Mouse (Mus musculus) ES-E14 (cell line): ENCODE measurements at regions not wholly inside any gene's neighbourhood (a gene's known extent, or its start where the extent isn't known, plus 50 kb on each side); places are given as distances from the start of the nearest gene placed in this dataset.

ENCODE experiments used
- DNase-seq: peaks from one replicate; pipeline ENCODE4 v3.0.0-alpha.2; 2013; ENCODE audit warnings: low read depth, low spot score
- H3K27ac ChIP-seq: 2 replicates; pipeline ENCODE4 v1.5.1; 2012; ENCODE audit warnings: low read depth, mild to moderate bottlenecking, low read length, moderate library complexity, mixed read lengths; ENCODE audit not compliant: poor library complexity, insufficient read depth, severe bottlenecking
- H3K36me3 ChIP-seq: 2 replicates; pipeline ENCODE4 v1.6.1; 2012; ENCODE audit warnings: mild to moderate bottlenecking, low read length, moderate library complexity, mixed read lengths; ENCODE audit not compliant: control insufficient read depth, poor library complexity, insufficient read depth, severe bottlenecking
- H3K4me1 ChIP-seq, 2 experiments: fragments of 150-350 bp in 1 of 2; sonication (generic) in 1 of 2; 2 replicates each; pipeline ENCODE4 v1.6.1; 2012; ENCODE audit warnings: low read length in 2 of 2, mild to moderate bottlenecking in 1 of 2, mixed read lengths in 1 of 2; ENCODE audit not compliant: control insufficient read depth in 2 of 2, insufficient read depth in 2 of 2, poor library complexity in 1 of 2
- H3K4me3 ChIP-seq, 2 experiments: fragments of 150-350 bp in 1 of 2; sonication (generic) in 1 of 2; 2 replicates each; pipeline ENCODE4 v1.5.1; 2012; ENCODE audit warnings: low read length in 2 of 2, low read depth in 1 of 2, mild to moderate bottlenecking in 1 of 2, mixed read lengths in 1 of 2; ENCODE audit not compliant: insufficient read depth in 1 of 2, poor library complexity in 1 of 2, severe bottlenecking in 1 of 2
- H3K9ac ChIP-seq: 2 replicates; pipeline ENCODE4 v1.6.1; 2012; ENCODE audit warnings: low read depth, mild to moderate bottlenecking, low read length, mixed read lengths; ENCODE audit not compliant: poor library complexity, insufficient read depth, severe bottlenecking
- H3K9me3 ChIP-seq: fragments of 150-350 bp; sonication (generic); 2 replicates; pipeline ENCODE4 v1.6.1; 2012; ENCODE audit warnings: low read depth, mild to moderate bottlenecking, low read length; ENCODE audit not compliant: control insufficient read depth, insufficient read depth
- CHD2 ChIP-seq: IDR thresholded peaks from 2 replicates; pipeline ENCODE4 v1.6.1; 2014; ENCODE audit warnings: mild to moderate bottlenecking, low read depth, low read length, inconsistent platforms
- HCFC1 ChIP-seq: IDR thresholded peaks from 2 replicates; pipeline ENCODE4 v1.6.1; 2012; ENCODE audit warnings: low read length, inconsistent platforms, borderline replicate concordance; ENCODE audit not compliant: insufficient read depth
- MAFK ChIP-seq: IDR thresholded peaks from 2 replicates; pipeline ENCODE4 v1.6.1; 2014; ENCODE audit warnings: mild to moderate bottlenecking, low read depth, low read length, inconsistent platforms; ENCODE audit not compliant: insufficient read depth
- ZC3H11A ChIP-seq: IDR thresholded peaks from 2 replicates; pipeline ENCODE4 v1.6.1; 2012; ENCODE audit warnings: low read depth, mild to moderate bottlenecking, inconsistent platforms, low read length, borderline replicate concordance
- ZNF384 ChIP-seq: IDR thresholded peaks from 2 replicates; pipeline ENCODE4 v1.6.1; 2012; ENCODE audit warnings: low read depth, low read length, inconsistent platforms
- in situ Hi-C, 2 experiments: fragments of 600-800 bp; cut with MboI; formaldehyde crosslinking; loops; one replicate each; pipeline ENCODE4 v1.15.1; 2025; ENCODE audit warnings: low sequenced_read_pairs in 2 of 2, inconsistent platforms in 1 of 2; ENCODE audit not compliant: unreplicated experiment in 2 of 2

DNA sequence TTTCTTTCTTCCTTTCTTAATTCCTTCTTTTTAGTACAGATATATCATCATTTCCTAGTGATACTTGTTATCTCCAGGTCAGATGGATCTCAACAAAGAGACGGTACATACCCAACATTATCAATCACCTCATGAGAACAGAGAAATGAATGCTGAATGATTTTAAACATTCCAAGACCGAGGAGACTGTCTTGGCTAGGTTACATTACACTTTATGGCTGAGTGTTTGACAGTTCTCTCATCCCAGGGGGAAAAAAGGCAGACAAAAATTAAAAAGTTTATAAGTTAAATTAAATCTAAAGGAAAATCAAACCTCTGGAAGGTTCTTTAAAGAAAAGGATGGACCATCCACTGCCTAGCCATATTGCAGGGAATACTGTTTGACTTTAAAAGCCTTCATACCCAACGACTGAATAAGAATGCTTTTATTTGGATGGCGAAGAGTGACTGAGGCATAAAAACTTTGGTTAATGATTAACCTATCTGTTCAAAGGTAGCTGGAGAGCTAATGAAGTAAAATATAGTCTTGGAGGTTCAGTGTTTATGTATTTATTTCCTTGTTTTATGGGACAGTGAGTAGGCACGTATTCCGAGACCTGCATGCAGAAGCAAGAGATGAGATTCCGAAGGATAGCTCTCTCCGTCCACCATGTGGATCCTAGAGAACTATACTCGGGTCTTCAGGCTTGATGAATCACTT, 88.4 kb upstream of the Cblb start:
- Histone ChIP-seq H3K4me1 (no peaks in the 10 kb centered on the region), H3K9ac (no peak overlapping the region), H3K36me3 (no peaks in the 10 kb centered on the region), H3K9me3 (peaks cover 1% of the 10 kb centered on the region), H3K27ac (no peak overlapping the region), H3K4me3 (no peak overlapping the region)
- no peak for TF ChIP-seq ZC3H11A
- no peak for TF ChIP-seq ZNF384
- TF ChIP-seq HCFC1 = no peak
- TF ChIP-seq CHD2 = no peak
- TF ChIP-seq MAFK = no peak
- no peak for DNase-seq
- in situ Hi-C loops = no loop called here

DNA sequence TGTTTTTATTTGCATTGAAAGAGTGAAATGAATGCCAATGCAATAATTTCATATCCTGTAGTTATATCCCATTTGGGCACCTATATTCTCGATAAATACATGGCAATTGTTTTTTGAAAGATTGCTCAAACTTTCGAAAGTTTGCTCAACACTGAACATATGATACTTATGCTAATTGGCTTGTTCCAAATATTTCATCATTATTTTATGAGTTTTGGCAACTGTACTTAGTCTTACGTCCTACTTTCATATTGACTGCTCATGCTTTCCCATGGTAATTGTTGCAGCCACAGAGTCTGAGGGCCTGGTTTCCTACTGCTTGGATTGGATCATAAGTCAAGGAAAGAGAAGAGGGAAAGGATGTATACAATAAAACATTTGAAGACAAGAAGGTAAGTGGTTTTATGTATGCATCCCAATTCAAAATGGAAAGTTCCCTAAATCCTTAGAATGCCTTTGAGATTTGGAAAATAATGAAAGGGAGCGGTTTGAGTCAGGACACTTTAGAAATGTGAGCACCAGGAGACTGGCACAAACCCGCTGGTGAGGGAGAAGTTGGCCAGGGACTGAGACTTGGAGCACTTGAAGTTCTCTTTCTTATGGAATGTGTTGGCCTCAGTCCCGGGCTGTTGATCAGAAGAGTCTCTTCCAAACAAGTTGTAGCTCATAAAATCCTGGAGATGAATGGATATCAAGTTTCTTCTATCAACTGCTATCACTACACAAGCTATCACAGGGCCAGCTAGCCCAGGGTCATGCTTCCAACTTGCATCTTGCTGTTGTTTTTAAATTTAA, 63.8 kb upstream of the Cblb start:
- Histone ChIP-seq H3K9ac (no peak overlapping the region), H3K9me3 (no peaks in the 10 kb centered on the region), H3K4me1 (no peaks in the 10 kb centered on the region), H3K27ac (no peak overlapping the region), H3K4me3 (no peak overlapping the region), H3K36me3 (no peaks in the 10 kb centered on the region)
- TF ChIP-seq ZC3H11A (no peak), HCFC1 (no peak), ZNF384 (no peak), CHD2 (no peak), MAFK (no peak)
- DNase-seq = no peak
- in situ Hi-C loops = no loop called here
